Comparison of ENCODE assay signal across 10 mouse cellular contexts in genomic region chr4:145067019-145067680, GRCm38 (mm10).
DNase-seq lines count a peak whose midpoint lies in the region; ATAC-seq and TF ChIP-seq lines count a peak whose summit lies in the region.
"Had no signal": no experiment of that assay in that cellular context is flagged by ENCODE, and none has a peak within 500 bp of the region (broad histone marks: within the 10 kb centered on the region; RNA-seq: fewer than 3 reads in every experiment).

No protein-coding gene starts in this region.

- peaks cover 6% of the 10 kb centered on the region for H3K4me1 ChIP-seq in embryonic facial prominence, embryonic 12.5 days
- H3K4me1 ChIP-seq in hindbrain, embryonic 12.5 days, result peaks cover 13% of the 10 kb centered on the region; the same call in 1 of the 2 replicates
- H3K4me1 ChIP-seq in midbrain, embryonic 12.5 days, result peaks cover 5% of the 10 kb centered on the region

- 15% methylated on average over 6 of the region's 6 CpGs for WGBS in embryonic facial prominence, embryonic 12.5 days
- 19% methylated on average over 6 of the region's 6 CpGs for WGBS in hindbrain, embryonic 12.5 days
- 10% methylated on average over 6 of the region's 6 CpGs for WGBS in midbrain, embryonic 12.5 days

- H3K36me3 ChIP-seq in embryonic facial prominence, embryonic 12.5 days, result peaks cover 40% of the 10 kb centered on the region
- peaks cover 56% of the 10 kb centered on the region for H3K36me3 ChIP-seq in hindbrain, embryonic 12.5 days
- H3K36me3 ChIP-seq in midbrain, embryonic 12.5 days, result peaks cover 54% of the 10 kb centered on the region

- peak; percentile 51 for DNase-seq in brain, embryonic 14.5 days (ENCODE audit: low read depth)
- DNase-seq in frontal cortex, postnatal 14 days (ENCODE audit: low spot score in 2 of 2), result no peak
- no peak for DNase-seq in cerebellum, adult 11-12 months
- no peak for DNase-seq in left cerebral cortex, postnatal 4 days
- DNase-seq: heart, adult 11 months; liver, postnatal 0 days had no signal

- H3K9me3 ChIP-seq in embryonic facial prominence, embryonic 12.5 days, result no peaks in the 10 kb centered on the region
- no peaks in the 10 kb centered on the region for H3K9me3 ChIP-seq in hindbrain, embryonic 12.5 days (replicated peaks)
- no peaks in the 10 kb centered on the region for H3K9me3 ChIP-seq in midbrain, embryonic 12.5 days

- no peak for TF ChIP-seq CTCF in brain, embryonic 14.5 days (IDR thresholded peaks at IDR 0.05; ENCODE audit: borderline replicate concordance, extremely low read depth, insufficient read depth, insufficient read length)

- no peaks in the 10 kb centered on the region for H3K27me3 ChIP-seq in embryonic facial prominence, embryonic 12.5 days
- no peaks in the 10 kb centered on the region for H3K27me3 ChIP-seq in hindbrain, embryonic 12.5 days
- H3K27me3 ChIP-seq in midbrain, embryonic 12.5 days, result no peaks in the 10 kb centered on the region

- TF ChIP-seq POLR2A in brain, embryonic 14.5 days (IDR thresholded peaks at IDR 0.05; ENCODE audit: borderline replicate concordance, extremely low read depth, insufficient read depth, insufficient read length, poor library complexity, severe bottlenecking), result no peak

- H3K9ac ChIP-seq in embryonic facial prominence, embryonic 12.5 days, result no peak overlapping the region
- no peak overlapping the region for H3K9ac ChIP-seq in hindbrain, embryonic 12.5 days
- H3K9ac ChIP-seq in midbrain, embryonic 12.5 days (replicated peaks), result no peak overlapping the region
- H3K9ac ChIP-seq: liver, postnatal 0 days had no signal

- peak overlapping the region; percentile 75 for H3K27ac ChIP-seq in embryonic facial prominence, embryonic 12.5 days
- H3K27ac ChIP-seq in hindbrain, embryonic 12.5 days, result peak overlapping the region; percentile 67; the same call in 1 of the 2 replicates
- peak overlapping the region; percentile 76 for H3K27ac ChIP-seq in midbrain, embryonic 12.5 days (replicated peaks)

- intact Hi-C loops in left cerebral cortex, postnatal 4 days (cut with DNase I), result no loop called here

- peak; percentile 87 for ATAC-seq in embryonic facial prominence, embryonic 12.5 days (ENCODE audit: insufficient number of reproducible peaks, insufficient read depth, low FRiP score, low TSS enrichment)
- ATAC-seq in hindbrain, embryonic 12.5 days (ENCODE audit: low FRiP score), result peak; percentile 75
- peak; percentile 84 for ATAC-seq in midbrain, embryonic 12.5 days (ENCODE audit: low FRiP score, low read depth)
- ATAC-seq in megakaryocyte-erythroid progenitor cell, adult 5-6 weeks (replicated peaks; ENCODE audit: low FRiP score, low TSS enrichment, poor library complexity, severe bottlenecking), result no peak
- ATAC-seq: liver, postnatal 0 days had no signal

- no peak overlapping the region for H3K4me2 ChIP-seq in embryonic facial prominence, embryonic 12.5 days (replicated peaks)
- H3K4me2 ChIP-seq in hindbrain, embryonic 12.5 days (replicated peaks), result no peak overlapping the region
- peak overlapping the region; percentile 21; the same call in 1 of the 2 replicates for H3K4me2 ChIP-seq in midbrain, embryonic 12.5 days (replicated peaks)

- no peak overlapping the region for H3K4me3 ChIP-seq in embryonic facial prominence, embryonic 12.5 days
- no peak overlapping the region for H3K4me3 ChIP-seq in hindbrain, embryonic 12.5 days
- no peak overlapping the region for H3K4me3 ChIP-seq in midbrain, embryonic 12.5 days
